In genomic region chr5:74076759-74077158, GRCm38 (mm10) we compare ENCODE assay signal across 16 mouse cellular contexts. TPM values are rescaled to one million over a fixed set of nuclear protein-coding genes. Genes with fewer than 3 reads are reported as not detected.
DNase-seq lines count a peak whose midpoint lies in the region; ATAC-seq and TF ChIP-seq lines count a peak whose summit lies in the region.
"Had no signal": no experiment of that assay in that cellular context is flagged by ENCODE, and none has a peak within 500 bp of the region (broad histone marks: within the 10 kb centered on the region; RNA-seq: fewer than 3 reads in every experiment).

No protein-coding gene starts in this region.

- H3K9ac ChIP-seq in forebrain, embryonic 11.5 days (ENCODE audit: low read length), result no peak overlapping the region
- no peak overlapping the region for H3K9ac ChIP-seq in forebrain, postnatal 0 days
- no peak overlapping the region for H3K9ac ChIP-seq in kidney, embryonic 15.5 days
- H3K9ac ChIP-seq in ES-Bruce4 (ENCODE audit: low read depth, poor library complexity, severe bottlenecking), result peak overlapping the region; percentile 57
- H3K9ac ChIP-seq in midbrain, embryonic 16.5 days (ENCODE audit: low read depth, low read length), result no peak overlapping the region
- H3K9ac ChIP-seq: forebrain, embryonic 15.5 days had no signal

- no peak for DNase-seq in forebrain, embryonic 11.5 days (ENCODE audit: low spot score)
- DNase-seq in forebrain, postnatal 0 days, result no peak
- DNase-seq in kidney, postnatal 10 days, result no peak
- DNase-seq in limb, embryonic 10.5 days (ENCODE audit: low spot score), result peak; percentile 56
- DNase-seq in adrenal gland, postnatal 14 days, result no peak
- DNase-seq: cerebellum, adult 18-20 months; gastrocnemius, postnatal 10 days; lung, postnatal 10 days had no signal

- no peaks in the 10 kb centered on the region for H3K9me3 ChIP-seq in forebrain, embryonic 11.5 days (ENCODE audit: control insufficient read depth, low read length)
- no peaks in the 10 kb centered on the region for H3K9me3 ChIP-seq in forebrain, postnatal 0 days (ENCODE audit: low read length)
- H3K9me3 ChIP-seq in kidney, embryonic 15.5 days (replicated peaks), result no peaks in the 10 kb centered on the region
- no peaks in the 10 kb centered on the region for H3K9me3 ChIP-seq in ES-Bruce4 (replicated peaks; ENCODE audit: control insufficient read depth, insufficient read depth, low read length, poor library complexity, severe bottlenecking)
- H3K9me3 ChIP-seq in limb, embryonic 10.5 days (replicated peaks), result no peaks in the 10 kb centered on the region
- no peaks in the 10 kb centered on the region for H3K9me3 ChIP-seq in midbrain, embryonic 16.5 days (replicated peaks; ENCODE audit: control insufficient read depth, low read length, poor library complexity, severe bottlenecking)
- H3K9me3 ChIP-seq: forebrain, embryonic 15.5 days; hindbrain, embryonic 10.5 days; midbrain, embryonic 10.5 days had no signal

- TF ChIP-seq EP300 in ES-Bruce4 (IDR thresholded peaks at IDR 0.05; ENCODE audit: insufficient read depth, low read depth, low read length), result no peak

- H3K27me3 ChIP-seq in forebrain, embryonic 11.5 days (ENCODE audit: control insufficient read depth, insufficient read depth, low read length), result peaks cover 7% of the 10 kb centered on the region; the same call in 1 of the 2 replicates
- no peaks in the 10 kb centered on the region for H3K27me3 ChIP-seq in forebrain, postnatal 0 days (ENCODE audit: insufficient read depth, low read length)
- no peaks in the 10 kb centered on the region for H3K27me3 ChIP-seq in kidney, embryonic 15.5 days
- no peaks in the 10 kb centered on the region for H3K27me3 ChIP-seq in ES-Bruce4 (ENCODE audit: control insufficient read depth, insufficient read depth, low read length, poor library complexity, severe bottlenecking)
- H3K27me3 ChIP-seq in limb, embryonic 10.5 days (ENCODE audit: low read depth, poor library complexity, severe bottlenecking), result peaks cover 15% of the 10 kb centered on the region
- H3K27me3 ChIP-seq in midbrain, embryonic 16.5 days (ENCODE audit: control insufficient read depth, insufficient read depth, low read depth, low read length), result peaks cover 4% of the 10 kb centered on the region; the same call in 1 of the 2 replicates

- TF ChIP-seq POLR2A in ES-Bruce4 (IDR thresholded peaks at IDR 0.05; ENCODE audit: insufficient read depth, low read length), result no peak

- no peaks in the 10 kb centered on the region for H3K36me3 ChIP-seq in forebrain, embryonic 11.5 days (ENCODE audit: control insufficient read depth, insufficient read depth, low read length)
- no peaks in the 10 kb centered on the region for H3K36me3 ChIP-seq in forebrain, postnatal 0 days (ENCODE audit: insufficient read depth)
- no peaks in the 10 kb centered on the region for H3K36me3 ChIP-seq in kidney, embryonic 15.5 days
- H3K36me3 ChIP-seq in ES-Bruce4 (ENCODE audit: control insufficient read depth, insufficient read depth, low read length, poor library complexity, severe bottlenecking), result no peaks in the 10 kb centered on the region
- H3K36me3 ChIP-seq in limb, embryonic 10.5 days, result no peaks in the 10 kb centered on the region
- no peaks in the 10 kb centered on the region for H3K36me3 ChIP-seq in midbrain, embryonic 16.5 days (ENCODE audit: control insufficient read depth, insufficient read depth, low read length)
- H3K36me3 ChIP-seq: forebrain, embryonic 15.5 days; hindbrain, embryonic 10.5 days; midbrain, embryonic 10.5 days had no signal

- no peak for TF ChIP-seq CTCF in forebrain, postnatal 0 days (IDR thresholded peaks at IDR 0.05; ENCODE audit: low read depth)
- no peak for TF ChIP-seq CTCF in ES-Bruce4 (IDR thresholded peaks at IDR 0.05; ENCODE audit: low read depth, low read length)

- ATAC-seq in forebrain, embryonic 11.5 days (replicated peaks; ENCODE audit: low FRiP score), result no peak
- no peak for ATAC-seq in forebrain, postnatal 0 days
- no peak for ATAC-seq in kidney, embryonic 15.5 days (replicated peaks; ENCODE audit: low FRiP score)
- no peak for ATAC-seq in midbrain, embryonic 16.5 days
- ATAC-seq: forebrain, embryonic 15.5 days; inflammation-experienced regulatory T-cells, adult 6 months had no signal

- H3K4me3 ChIP-seq in forebrain, embryonic 11.5 days (ENCODE audit: low read depth, low read length), result no peak overlapping the region
- H3K4me3 ChIP-seq in forebrain, postnatal 0 days (ENCODE audit: low read depth, low read length), result no peak overlapping the region
- H3K4me3 ChIP-seq in kidney, embryonic 15.5 days (replicated peaks), result 0 out of 2 replicates have a peak overlapping the region, but pooled peaks have one; percentile 17
- peak overlapping the region; percentile 17 for H3K4me3 ChIP-seq in ES-Bruce4 (ENCODE audit: low read depth, low read length)
- peak overlapping the region; percentile 32 for H3K4me3 ChIP-seq in limb, embryonic 10.5 days
- no peak overlapping the region for H3K4me3 ChIP-seq in midbrain, embryonic 16.5 days (ENCODE audit: low read depth, low read length)
- H3K4me3 ChIP-seq: forebrain, embryonic 15.5 days; hindbrain, embryonic 10.5 days; midbrain, embryonic 10.5 days; myocyte had no signal

- 0 out of 2 replicates have a peak overlapping the region, but pooled peaks have one; percentile 8 for H3K4me2 ChIP-seq in forebrain, embryonic 11.5 days (ENCODE audit: low read depth, low read length, severe bottlenecking)
- H3K4me2 ChIP-seq in forebrain, postnatal 0 days (ENCODE audit: low read depth), result no peak overlapping the region
- H3K4me2 ChIP-seq in kidney, embryonic 15.5 days, result peak overlapping the region; percentile 44
- H3K4me2 ChIP-seq in midbrain, embryonic 16.5 days (ENCODE audit: low read length), result no peak overlapping the region
- H3K4me2 ChIP-seq: forebrain, embryonic 15.5 days had no signal

- no peaks in the 10 kb centered on the region for H3K4me1 ChIP-seq in forebrain, embryonic 11.5 days (replicated peaks; ENCODE audit: control insufficient read depth, insufficient read depth, low read length)
- no peaks in the 10 kb centered on the region for H3K4me1 ChIP-seq in forebrain, postnatal 0 days (ENCODE audit: insufficient read depth)
- peaks cover 10% of the 10 kb centered on the region for H3K4me1 ChIP-seq in kidney, embryonic 15.5 days
- H3K4me1 ChIP-seq in ES-Bruce4 (ENCODE audit: control insufficient read depth, insufficient read depth, low read length), result peaks cover 2% of the 10 kb centered on the region
- peaks cover 31% of the 10 kb centered on the region for H3K4me1 ChIP-seq in limb, embryonic 10.5 days
- H3K4me1 ChIP-seq in midbrain, embryonic 16.5 days (ENCODE audit: control insufficient read depth, insufficient read depth, low read length), result no peaks in the 10 kb centered on the region
- H3K4me1 ChIP-seq: forebrain, embryonic 15.5 days had no signal

- no peak overlapping the region for H3K27ac ChIP-seq in forebrain, embryonic 11.5 days (ENCODE audit: low read depth, low read length)
- H3K27ac ChIP-seq in forebrain, postnatal 0 days (ENCODE audit: low read depth, low read length), result no peak overlapping the region
- H3K27ac ChIP-seq in kidney, embryonic 15.5 days, result no peak overlapping the region
- peak overlapping the region; percentile 46; the same call in 1 of the 2 replicates for H3K27ac ChIP-seq in ES-Bruce4 (ENCODE audit: insufficient read depth, low read length)
- no peak overlapping the region; the same call in 1 of the 2 replicates for H3K27ac ChIP-seq in limb, embryonic 10.5 days
- H3K27ac ChIP-seq in midbrain, embryonic 16.5 days (ENCODE audit: low read length), result no peak overlapping the region
- H3K27ac ChIP-seq: forebrain, embryonic 15.5 days; hindbrain, embryonic 10.5 days; midbrain, embryonic 10.5 days had no signal

- WGBS in forebrain, embryonic 11.5 days, result 1% methylated on average over 9 of the region's 9 CpGs
- WGBS in forebrain, postnatal 0 days, result 4% methylated on average over 9 of the region's 9 CpGs
- 6% methylated on average over 9 of the region's 9 CpGs for WGBS in kidney, embryonic 15.5 days
- 2% methylated on average over 9 of the region's 9 CpGs for WGBS in limb, embryonic 10.5 days
- 7% methylated on average over 9 of the region's 9 CpGs for WGBS in midbrain, embryonic 16.5 days

RNA-seq across cellular contexts. Expression of gene Usp46, which starts 8.5 kb away (rescaled TPM):
- polyA plus RNA-seq in forebrain, embryonic 11.5 days (2014; fragmentation: Nextera tagmentation; extraction: Ambion mirVana), result 33.5 and 36.2 TPM in 2 replicates
- 62.0 and 65.9 TPM in 2 replicates for total RNA-seq in forebrain, postnatal 0 days (2014; rRNA removed)
- polyA plus RNA-seq in forebrain, postnatal 0 days (2015; fragmentation: Nextera tagmentation; extraction: Ambion mirVana), result 34.5 and 37.6 TPM in 2 replicates
- 28.4 and 29.4 TPM in 2 replicates for polyA plus RNA-seq in kidney, embryonic 15.5 days (2015; fragmentation: Nextera tagmentation; extraction: Ambion mirVana)
- 46.3 and 52.4 TPM in 2 replicates for polyA plus RNA-seq in ES-Bruce4 (2011; ENCODE audit: insufficient read depth, insufficient read length, low read depth, missing spikeins)
- 30.8 and 37.9 TPM in 2 replicates for polyA plus RNA-seq in limb, embryonic 10.5 days (2016; fragmentation: Nextera tagmentation; extraction: Ambion mirVana)
- polyA plus RNA-seq in midbrain, embryonic 16.5 days (2015; fragmentation: Nextera tagmentation; extraction: Ambion mirVana), result 38.5 and 40.0 TPM in 2 replicates
- total RNA-seq in adrenal gland, postnatal 14 days (2021), result 29.8 and 32.3 TPM in 2 replicates

Comparison
In these comparisons a context has a peak if more than half of its experiments do, and no peak if none do; other contexts are left out.
1. H3K4me2 ChIP-seq: peak in forebrain, embryonic 11.5 days (single experiment) and kidney, embryonic 15.5 days (single experiment); none in forebrain, postnatal 0 days (single experiment) and midbrain, embryonic 16.5 days (single experiment).
2. H3K4me3 ChIP-seq: peak in kidney, embryonic 15.5 days (single experiment), ES-Bruce4 (single experiment) and limb, embryonic 10.5 days (single experiment); none in forebrain, embryonic 11.5 days (single experiment), forebrain, postnatal 0 days (single experiment) and midbrain, embryonic 16.5 days (single experiment).